Mouse (Mus musculus) heart, embryonic 12.5 days (tissue): Measurements from ENCODE around the gene Pum3. TPM values are rescaled to one million over a fixed set of nuclear protein-coding genes. Genes with fewer than 3 reads are reported as not detected.
A peak's percentile ranks its signal among the peaks of the same experiment; 100 is the strongest.

Experiments
- ATAC-seq: fragments of 200-750 bp; cut with Nextera tagmentation; 2 replicates; pipeline ENCODE4 v1.8.0; 2017; ENCODE audit warnings: moderate TSS enrichment, moderate library complexity; ENCODE audit not compliant: insufficient number of reproducible peaks, low FRiP score
- H3K27ac ChIP-seq: fragments of 300-500 bp; sonication (generic); 2 replicates; pipeline ENCODE4 v1.5.1; 2016; ENCODE audit warnings: mild to moderate bottlenecking, moderate library complexity; ENCODE audit not compliant: poor library complexity, severe bottlenecking
- H3K27me3 ChIP-seq: fragments of 300-500 bp; sonication (generic); replicated peaks from 2 replicates; pipeline ENCODE4 v1.6.1; 2016; ENCODE audit warnings: mild to moderate bottlenecking, moderate library complexity
- H3K36me3 ChIP-seq: fragments of 300-500 bp; sonication (generic); 2 replicates; pipeline ENCODE4 v1.6.1; 2016; ENCODE audit warnings: mild to moderate bottlenecking, moderate library complexity
- H3K4me1 ChIP-seq: fragments of 300-500 bp; sonication (generic); replicated peaks from 2 replicates; pipeline ENCODE4 v1.6.1; 2016; ENCODE audit warnings: mild to moderate bottlenecking
- H3K4me2 ChIP-seq: fragments of 300-500 bp; sonication (generic); 2 replicates; pipeline ENCODE4 v1.6.1; 2016; ENCODE audit warnings: mild to moderate bottlenecking, moderate library complexity
- H3K4me3 ChIP-seq: fragments of 300-500 bp; sonication (generic); 2 replicates; pipeline ENCODE4 v1.5.1; 2016; ENCODE audit warnings: mild to moderate bottlenecking
- H3K9ac ChIP-seq: fragments of 300-500 bp; sonication (generic); 2 replicates; pipeline ENCODE4 v1.6.1; 2016; ENCODE audit warnings: mild to moderate bottlenecking, moderate library complexity
- H3K9me3 ChIP-seq: fragments of 300-500 bp; sonication (generic); replicated peaks from 2 replicates; pipeline ENCODE4 v1.6.1; 2016; ENCODE audit warnings: mild to moderate bottlenecking, moderate library complexity
- WGBS: fragments of 180-500 bp; shearing (Covaris S2); methylation state at CpG from one replicate; pipeline ENCODE4 v1.1.7; 2016; 5-methylcytosine and 5-hydroxymethylcytosine counted together
- polyA plus RNA-seq: library from polyadenylated mRNA; unstranded; fragments of >200 nt; fragmentation: Nextera tagmentation; extraction: Ambion mirVana; gene quantifications from 2 replicates; pipeline ENCODE4 v1.2.1, GENCODE M21; 2016

Pum3 gene
- polyA plus RNA-seq = 56.6 and 61.7 TPM in 2 replicates

DNA sequence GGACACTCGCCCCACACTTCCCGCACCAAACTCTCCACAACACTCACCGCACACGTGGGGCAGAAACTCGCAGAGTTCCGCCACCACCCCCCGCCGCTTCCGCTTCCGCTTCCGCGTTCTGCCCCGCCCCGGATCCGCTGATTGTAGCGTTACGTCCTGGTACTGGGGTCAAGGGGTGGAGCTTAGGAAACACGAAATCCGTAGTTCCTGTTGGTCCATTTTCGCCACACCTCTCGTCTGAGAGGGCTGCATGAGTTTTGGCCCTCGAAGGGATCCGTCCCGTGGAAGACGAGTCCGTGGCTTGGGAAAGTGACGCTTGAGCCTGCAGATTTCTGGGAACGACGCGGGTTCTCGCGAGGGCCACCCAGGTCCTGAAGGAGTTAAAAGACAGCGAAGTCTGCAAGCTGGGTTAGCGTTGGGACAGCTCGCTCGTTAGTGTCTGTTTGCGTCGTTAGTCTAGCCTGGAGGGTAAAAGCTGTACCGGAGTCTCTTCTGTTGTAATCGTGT is at the start of gene Pum3:
Gene Pum3 (minus strand): TSS at position 81 of the 507 bp plus-strand sequence.
- Histone ChIP-seq H3K9me3 (no peaks in the 10 kb centered on the region), H3K4me3 (peak within 1 kb of the TSS; percentile 95)
- peak; percentile 97 for ATAC-seq

DNA sequence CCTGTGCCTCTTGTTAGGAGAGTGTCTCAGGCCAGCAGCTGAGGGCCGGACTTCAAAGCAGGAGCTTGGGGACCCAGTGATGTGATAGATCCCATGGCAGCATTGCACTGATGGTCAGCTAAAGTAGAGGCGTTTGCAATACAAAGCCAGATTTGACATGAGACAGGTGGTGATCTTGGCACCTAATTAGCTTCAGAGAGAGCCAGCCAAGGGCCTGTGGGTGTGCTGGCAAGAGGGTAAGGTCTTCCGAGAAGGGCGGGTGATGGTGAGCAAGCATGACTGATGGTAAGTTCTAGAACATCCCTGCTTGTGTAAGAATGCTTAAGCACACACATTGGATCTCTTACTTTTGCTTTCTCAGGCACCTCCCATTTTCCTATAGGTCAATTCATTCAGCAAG is 37.1 kb upstream of the Pum3 start:
- Histone ChIP-seq H3K36me3 (no peaks in the 10 kb centered on the region), H3K9ac (no peak overlapping the region), H3K27ac (no peak overlapping the region), H3K4me2 (no peak overlapping the region), H3K9me3 (no peaks in the 10 kb centered on the region), H3K27me3 (no peaks in the 10 kb centered on the region), H3K4me1 (no peaks in the 10 kb centered on the region), H3K4me3 (no peak overlapping the region)
- ATAC-seq = no peak
- 73% methylated on average over 4 of the region's 4 CpGs for WGBS

More for the DNA sequence above, at the start of gene Pum3:
- Histone ChIP-seq H3K27me3 (peaks cover 2% of the 10 kb centered on the region; the same call in 1 of the 2 replicates), H3K36me3 (peaks cover 10% of the 10 kb centered on the region), H3K4me1 (peaks cover 16% of the 10 kb centered on the region), H3K4me2 (peak within 1 kb of the TSS; percentile 90), H3K9ac (peak within 1 kb of the TSS; percentile 79), H3K27ac (peak within 1 kb of the TSS; percentile 81)
- WGBS = under 1% methylated on average over 40 of the region's 40 CpGs

DNA sequence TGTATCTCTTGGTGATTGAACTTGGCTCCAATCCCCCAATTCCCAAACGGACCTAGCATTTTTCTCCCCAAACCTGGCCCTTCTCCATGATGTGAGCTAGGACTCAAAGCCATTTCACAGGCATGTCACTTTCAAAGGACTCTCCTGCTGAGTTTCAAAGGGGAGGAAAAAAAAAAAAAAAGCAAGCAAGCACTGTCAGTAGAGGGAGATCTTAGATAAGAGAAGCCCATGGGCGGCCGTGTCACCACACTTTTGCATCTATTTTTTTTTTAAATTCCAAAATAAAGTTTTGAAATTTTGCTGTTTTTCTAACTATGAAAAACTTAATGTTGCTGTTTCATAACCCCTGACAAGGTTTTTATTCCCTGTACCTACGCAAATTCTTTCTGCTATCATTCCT is 33.0 kb upstream of the Pum3 start:
- Histone ChIP-seq H3K27me3 (no peaks in the 10 kb centered on the region), H3K9ac (no peak overlapping the region), H3K27ac (no peak overlapping the region), H3K9me3 (no peaks in the 10 kb centered on the region), H3K4me1 (no peaks in the 10 kb centered on the region), H3K4me2 (no peak overlapping the region), H3K4me3 (no peak overlapping the region), H3K36me3 (no peaks in the 10 kb centered on the region)
- ATAC-seq = no peak
- WGBS = 47% methylated on average over 4 of the region's 4 CpGs

DNA sequence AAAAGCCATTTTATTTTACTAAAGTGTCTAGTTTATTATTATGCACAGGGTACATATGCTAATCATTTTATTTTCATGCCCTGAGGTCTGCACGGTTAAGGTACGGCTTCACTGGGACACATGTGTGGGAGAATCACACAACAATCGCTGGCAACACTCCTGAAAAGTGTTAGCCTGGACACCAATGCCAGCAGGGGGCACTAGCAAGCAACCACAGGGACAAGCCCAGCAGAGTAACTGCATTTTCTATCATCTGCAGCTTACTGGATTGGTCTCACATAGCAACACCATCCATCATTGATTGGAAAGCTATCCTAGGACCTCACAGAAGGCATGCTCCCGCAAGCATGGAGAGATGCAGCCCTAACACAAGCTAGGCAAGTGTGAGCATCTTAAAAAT is 20.8 kb upstream of the Pum3 start:
- H3K4me2 ChIP-seq = no peak overlapping the region
- WGBS = 33% methylated on average over 4 of the region's 4 CpGs
- H3K27ac ChIP-seq = no peak overlapping the region
- no peaks in the 10 kb centered on the region for H3K4me1 ChIP-seq
- no peaks in the 10 kb centered on the region for H3K27me3 ChIP-seq
- H3K4me3 ChIP-seq = no peak overlapping the region
- no peak overlapping the region for H3K9ac ChIP-seq
- no peak for ATAC-seq
- no peaks in the 10 kb centered on the region for H3K36me3 ChIP-seq
- H3K9me3 ChIP-seq = no peaks in the 10 kb centered on the region; the same call in 1 of the 2 replicates

DNA sequence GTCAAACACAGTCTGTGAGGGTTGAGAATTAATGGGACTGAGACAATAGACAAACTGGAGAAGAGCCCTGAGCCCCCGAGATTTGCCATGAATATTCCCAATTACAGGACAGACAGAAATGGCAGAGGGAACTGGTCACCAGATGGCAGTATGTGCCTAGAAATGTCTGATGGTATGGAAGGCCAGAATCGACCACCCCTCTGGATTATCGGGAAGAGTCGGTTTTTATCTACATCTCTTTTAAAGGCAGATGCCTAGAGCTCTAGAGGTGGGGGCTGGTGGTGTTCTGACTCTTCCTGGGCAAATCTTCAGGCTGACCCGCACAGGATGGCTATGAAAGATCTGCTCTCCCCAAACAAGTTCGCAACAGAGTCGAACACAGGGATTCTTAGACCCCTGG is 17.9 kb upstream of the Pum3 start:
- H3K4me2 ChIP-seq = peak overlapping the region; percentile 16; the same call in 1 of the 2 replicates
- H3K4me3 ChIP-seq = no peak overlapping the region
- H3K27ac ChIP-seq = no peak overlapping the region
- no peak overlapping the region for H3K9ac ChIP-seq
- ATAC-seq = no peak
- no peaks in the 10 kb centered on the region for H3K36me3 ChIP-seq
- no peaks in the 10 kb centered on the region for H3K9me3 ChIP-seq
- no peaks in the 10 kb centered on the region for H3K4me1 ChIP-seq
- WGBS = 31% methylated on average over 7 of the region's 7 CpGs
- no peaks in the 10 kb centered on the region for H3K27me3 ChIP-seq

DNA sequence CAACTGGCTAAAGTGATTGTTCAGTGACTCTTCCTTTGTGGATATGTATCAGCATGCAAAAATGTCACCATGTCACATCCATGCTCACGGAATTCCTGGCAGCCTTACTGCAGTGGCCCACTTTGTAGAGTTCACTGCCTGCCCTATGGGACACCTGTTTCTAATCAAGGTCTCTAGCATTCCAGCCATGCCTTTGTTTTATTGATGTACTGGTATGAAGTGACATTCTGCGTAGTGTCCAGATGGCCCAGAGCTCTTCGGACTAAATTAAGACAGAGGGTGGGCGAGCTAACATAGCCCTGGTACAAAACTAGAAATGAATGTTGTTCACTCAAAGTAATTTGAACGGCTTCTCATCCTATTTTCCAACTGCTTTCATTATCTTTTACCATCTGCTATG is 11.5 kb upstream of the Pum3 start:
- no peaks in the 10 kb centered on the region for H3K9me3 ChIP-seq
- H3K27ac ChIP-seq = no peak overlapping the region
- H3K4me3 ChIP-seq = no peak overlapping the region

DNA sequence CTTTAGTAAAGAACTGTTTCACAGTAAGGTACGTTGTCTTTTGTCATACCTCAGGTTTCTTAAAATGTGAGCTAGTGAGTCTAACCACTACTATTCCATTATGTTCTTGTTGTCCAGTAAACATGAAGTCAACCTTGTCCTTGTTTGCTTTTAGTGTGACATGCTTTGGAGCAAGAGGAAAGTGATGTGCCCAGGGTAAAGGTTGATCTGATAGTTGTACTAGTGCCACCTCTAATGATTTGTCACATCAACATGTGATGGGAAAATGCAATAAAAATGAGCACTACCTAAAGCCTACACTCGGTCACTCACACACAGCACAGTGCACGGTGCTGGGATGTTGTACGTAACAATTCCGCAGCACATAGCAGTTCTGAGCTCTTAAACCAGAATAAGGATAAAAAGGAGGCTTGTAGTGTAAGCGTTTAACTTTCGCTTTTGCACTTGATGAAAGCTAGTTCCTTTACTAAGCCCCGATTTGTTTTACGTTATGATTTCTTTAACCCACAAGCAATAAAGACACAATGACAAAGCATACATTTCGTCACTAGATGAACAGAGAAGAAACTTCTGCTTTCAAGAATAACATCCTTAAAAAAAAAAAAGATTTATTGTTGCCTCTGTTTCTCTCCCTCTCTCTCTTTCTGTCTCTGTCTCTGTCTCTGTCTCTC is 8.5 kb upstream of the Pum3 start:
- H3K27me3 ChIP-seq = peaks cover 3% of the 10 kb centered on the region; the same call in 1 of the 2 replicates
- peaks cover 12% of the 10 kb centered on the region; the same call in 1 of the 2 replicates for H3K4me1 ChIP-seq
- H3K36me3 ChIP-seq = no peaks in the 10 kb centered on the region
- no peak overlapping the region for H3K9ac ChIP-seq
- no peak for ATAC-seq
- WGBS = 79% methylated on average over 10 of the region's 10 CpGs
- H3K4me3 ChIP-seq = no peak overlapping the region
- no peaks in the 10 kb centered on the region for H3K9me3 ChIP-seq
- no peak overlapping the region for H3K27ac ChIP-seq
- H3K4me2 ChIP-seq = no peak overlapping the region

More for the DNA sequence above, 11.5 kb upstream of the Pum3 start:
- Histone ChIP-seq H3K4me1 (peaks cover 12% of the 10 kb centered on the region; the same call in 1 of the 2 replicates), H3K36me3 (no peaks in the 10 kb centered on the region), H3K27me3 (no peaks in the 10 kb centered on the region), H3K9ac (no peak overlapping the region), H3K4me2 (no peak overlapping the region)
- 52% methylated on average over 5 of the region's 5 CpGs for WGBS
- ATAC-seq = no peak

DNA sequence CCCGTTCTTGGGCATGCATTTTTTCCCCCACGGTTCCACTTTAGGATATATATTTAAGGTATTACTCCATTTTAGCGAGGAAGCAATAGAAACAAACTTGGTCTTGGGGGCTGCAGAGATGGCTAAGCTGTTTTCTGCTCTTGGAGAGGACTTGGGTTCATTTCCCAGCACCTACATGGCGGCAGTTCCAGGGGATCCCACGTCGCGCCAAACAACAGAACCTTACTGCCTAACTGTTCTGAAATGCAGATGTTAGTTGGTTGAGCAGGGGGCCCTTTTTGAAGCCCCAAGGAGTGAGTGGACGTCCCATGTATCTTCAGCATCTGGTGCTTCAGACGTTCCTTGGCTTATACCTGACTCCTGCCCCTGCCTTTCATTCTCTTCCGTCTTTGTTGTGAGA is 781 bp upstream of the Pum3 start:
- Histone ChIP-seq H3K4me3 (peak overlapping the region; percentile 95), H3K4me1 (peaks cover 16% of the 10 kb centered on the region), H3K9ac (peak overlapping the region; percentile 79), H3K9me3 (no peaks in the 10 kb centered on the region), H3K27me3 (peaks cover 3% of the 10 kb centered on the region; the same call in 1 of the 2 replicates), H3K36me3 (peaks cover 5% of the 10 kb centered on the region), H3K27ac (peak overlapping the region; percentile 81), H3K4me2 (peak overlapping the region; percentile 90)
- no peak for ATAC-seq
- 3% methylated on average over 10 of the region's 10 CpGs for WGBS

DNA sequence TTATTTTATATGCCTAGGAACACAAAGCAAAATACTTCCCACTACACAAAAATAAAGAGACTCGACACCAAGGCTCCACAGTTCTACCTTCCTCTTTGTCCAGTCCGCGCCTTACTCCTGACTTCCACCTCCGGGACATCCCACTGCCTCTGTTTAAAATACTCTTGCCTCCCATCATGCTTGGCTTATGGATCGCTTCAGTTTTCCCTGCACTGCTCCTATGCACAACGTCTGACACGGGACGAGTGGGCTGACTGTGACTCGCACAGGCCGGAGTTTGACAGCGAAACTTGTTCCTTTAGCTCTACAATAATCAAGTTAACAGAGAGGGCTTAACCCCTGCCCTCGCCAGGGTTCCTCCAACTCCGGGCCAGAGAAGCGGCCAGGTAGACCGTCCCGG is 344 bp downstream of the Pum3 start:
- peaks cover 16% of the 10 kb centered on the region for H3K4me1 ChIP-seq
- H3K27me3 ChIP-seq = no peaks in the 10 kb centered on the region
- peaks cover 11% of the 10 kb centered on the region for H3K36me3 ChIP-seq
- no peaks in the 10 kb centered on the region for H3K9me3 ChIP-seq
- WGBS = under 1% methylated on average over 14 of the region's 16 CpGs
- peak overlapping the region; percentile 71 for H3K9ac ChIP-seq
- peak overlapping the region; percentile 95 for H3K4me3 ChIP-seq
- H3K4me2 ChIP-seq = peak overlapping the region; percentile 90
- ATAC-seq = peak; percentile 19; the same call in 1 of the 2 replicates
- H3K27ac ChIP-seq = 0 out of 2 replicates have a peak overlapping the region, but pooled peaks have one; percentile 11

DNA sequence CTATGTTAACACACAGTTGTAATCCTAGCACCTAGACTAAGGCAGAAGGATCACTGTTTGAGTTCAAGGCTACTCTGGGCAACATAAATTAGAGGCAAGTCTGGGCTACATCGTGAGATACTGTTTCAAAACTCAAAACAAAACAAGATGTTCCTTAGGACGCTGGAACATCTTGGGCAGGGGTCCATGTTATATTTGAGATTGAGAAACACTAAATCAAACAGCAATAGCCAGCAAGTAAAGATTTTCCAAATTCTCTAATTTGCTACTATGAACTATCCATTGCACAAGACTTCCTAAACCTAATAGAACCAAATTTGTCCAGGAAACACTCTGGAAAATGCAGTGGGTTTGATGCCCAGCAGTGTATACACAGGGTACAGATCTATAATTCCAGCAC is 1.8 kb downstream of the Pum3 start:
- Histone ChIP-seq H3K4me1 (peaks cover 16% of the 10 kb centered on the region), H3K27ac (no peak overlapping the region), H3K9me3 (no peaks in the 10 kb centered on the region), H3K9ac (no peak overlapping the region), H3K4me3 (no peak overlapping the region), H3K4me2 (no peak overlapping the region), H3K27me3 (no peaks in the 10 kb centered on the region), H3K36me3 (peaks cover 22% of the 10 kb centered on the region)
- WGBS = 79% methylated on average over 2 of the region's 2 CpGs
- ATAC-seq = no peak

DNA sequence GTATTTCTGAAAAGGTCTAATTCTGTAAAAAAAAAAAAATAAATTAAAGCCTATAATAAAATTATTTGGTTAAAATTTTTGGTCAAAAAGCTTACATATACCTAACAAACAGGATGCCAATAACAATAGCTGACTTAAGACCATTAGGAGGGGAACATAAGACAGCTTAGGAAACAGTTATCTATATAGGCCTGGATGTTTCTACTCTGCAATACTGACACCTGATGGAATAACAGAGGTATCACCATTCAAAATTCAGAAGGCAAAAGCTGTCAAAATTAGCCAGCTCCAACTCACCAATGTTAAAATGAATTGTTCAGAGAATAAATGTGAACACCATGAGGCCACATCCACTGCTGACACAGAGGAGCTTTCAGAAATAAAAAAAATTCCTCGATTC is 3.2 kb downstream of the Pum3 start:
- no peak overlapping the region for H3K4me3 ChIP-seq
- H3K27ac ChIP-seq = no peak overlapping the region
- no peak overlapping the region for H3K4me2 ChIP-seq
- no peak for ATAC-seq
- no peaks in the 10 kb centered on the region for H3K27me3 ChIP-seq
- 73% methylated on average over 1 of the region's 1 CpGs for WGBS
- peaks cover 35% of the 10 kb centered on the region for H3K36me3 ChIP-seq
- H3K4me1 ChIP-seq = peaks cover 16% of the 10 kb centered on the region
- no peak overlapping the region for H3K9ac ChIP-seq
- H3K9me3 ChIP-seq = no peaks in the 10 kb centered on the region
